Mouse (Mus musculus) embryonic facial prominence, embryonic 14.5 days (tissue): Measurements from ENCODE around the gene Eya4. TPM values are rescaled to one million over a fixed set of nuclear protein-coding genes. Genes with fewer than 3 reads are reported as not detected.

Experiments
- ATAC-seq: fragments of 200-750 bp; cut with Nextera tagmentation; 2 replicates; pipeline ENCODE4 v1.8.0; 2017; ENCODE audit warnings: low read depth, moderate number of reproducible peaks, moderate TSS enrichment
- DNase-seq: peaks from one replicate; pipeline ENCODE4 v3.0.0-alpha.2; 2015; ENCODE audit warnings: low spot score
- H3K27ac ChIP-seq: fragments of 300-500 bp; sonication (generic); replicated peaks from 2 replicates; pipeline ENCODE4 v1.5.1; 2014; ENCODE audit warnings: low read depth, mild to moderate bottlenecking, low read length, moderate library complexity
- H3K27me3 ChIP-seq: fragments of 300-500 bp; sonication (generic); replicated peaks from 2 replicates; pipeline ENCODE4 v1.6.1; 2014; ENCODE audit warnings: low read length; ENCODE audit not compliant: control insufficient read depth, insufficient read depth
- H3K36me3 ChIP-seq: fragments of 300-500 bp; sonication (generic); 2 replicates; pipeline ENCODE4 v1.6.1; 2014; ENCODE audit warnings: low read length, mixed read lengths; ENCODE audit not compliant: control insufficient read depth, insufficient read depth
- H3K4me1 ChIP-seq: fragments of 300-500 bp; sonication (generic); 2 replicates; pipeline ENCODE4 v1.6.1; 2014; ENCODE audit warnings: antibody characterized with exemption, low read length; ENCODE audit not compliant: control insufficient read depth, insufficient read depth
- H3K4me2 ChIP-seq: fragments of 300-500 bp; sonication (generic); 2 replicates; pipeline ENCODE4 v1.6.1; 2014; ENCODE audit warnings: low read depth, mild to moderate bottlenecking, low read length, moderate library complexity, mixed read lengths
- H3K4me3 ChIP-seq: fragments of 300-500 bp; sonication (generic); 2 replicates; pipeline ENCODE4 v1.5.1; 2014; ENCODE audit warnings: low read depth, mild to moderate bottlenecking, low read length
- H3K9ac ChIP-seq: fragments of 300-500 bp; sonication (generic); 2 replicates; pipeline ENCODE4 v1.6.1; 2014; ENCODE audit warnings: low read depth, mild to moderate bottlenecking, low read length, moderate library complexity, mixed read lengths
- H3K9me3 ChIP-seq: fragments of 300-500 bp; sonication (generic); 2 replicates; pipeline ENCODE4 v1.6.1; 2016; ENCODE audit warnings: low read length; ENCODE audit not compliant: control insufficient read depth
- WGBS: fragments of 180-500 bp; shearing (Covaris S2); extraction: QIAGEN DNeasy Blood & Tissue Kit; methylation state at CpG from one replicate; pipeline ENCODE4 v1.1.7; 2014; 5-methylcytosine and 5-hydroxymethylcytosine counted together
- polyA plus RNA-seq: library from polyadenylated mRNA; unstranded; fragments of >200 nt; fragmentation: Nextera tagmentation; extraction: Ambion mirVana; gene quantifications from 2 replicates; pipeline ENCODE4 v1.2.1, GENCODE M21; 2014

Gene Eya4
- polyA plus RNA-seq, 1 experiment from 2014 or later: 12.0 TPM

DNA sequence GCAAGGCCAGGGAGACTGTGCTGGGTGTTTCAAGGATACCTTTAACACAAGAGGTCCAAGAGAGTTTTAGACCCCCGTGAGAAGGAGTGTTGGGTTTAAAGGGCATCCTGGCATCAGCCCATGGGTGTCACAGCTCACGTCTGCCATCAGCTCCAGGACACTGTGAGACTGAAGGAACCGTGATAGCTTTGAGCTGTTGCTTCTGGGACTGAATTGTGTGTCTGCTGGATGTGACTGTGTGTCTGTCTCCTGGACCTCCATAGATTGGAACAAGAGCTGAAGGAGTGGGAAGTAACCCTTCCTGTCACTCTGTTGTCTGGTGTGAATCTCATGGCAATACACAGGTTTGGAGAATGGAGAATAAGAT, 289.9 kb downstream of the Eya4 start:
- Histone ChIP-seq H3K9ac (no peak overlapping the region), H3K4me1 (peaks cover 5% of the 10 kb centered on the region), H3K9me3 (no peaks in the 10 kb centered on the region), H3K4me3 (no peak overlapping the region), H3K4me2 (no peak overlapping the region), H3K27ac (peak overlapping the region; percentile 2; the same call in 1 of the 2 replicates), H3K36me3 (no peaks in the 10 kb centered on the region), H3K27me3 (no peaks in the 10 kb centered on the region)
- DNase-seq (no peak), ATAC-seq (no peak)
- 49% methylated on average over 3 of the region's 3 CpGs for WGBS

DNA sequence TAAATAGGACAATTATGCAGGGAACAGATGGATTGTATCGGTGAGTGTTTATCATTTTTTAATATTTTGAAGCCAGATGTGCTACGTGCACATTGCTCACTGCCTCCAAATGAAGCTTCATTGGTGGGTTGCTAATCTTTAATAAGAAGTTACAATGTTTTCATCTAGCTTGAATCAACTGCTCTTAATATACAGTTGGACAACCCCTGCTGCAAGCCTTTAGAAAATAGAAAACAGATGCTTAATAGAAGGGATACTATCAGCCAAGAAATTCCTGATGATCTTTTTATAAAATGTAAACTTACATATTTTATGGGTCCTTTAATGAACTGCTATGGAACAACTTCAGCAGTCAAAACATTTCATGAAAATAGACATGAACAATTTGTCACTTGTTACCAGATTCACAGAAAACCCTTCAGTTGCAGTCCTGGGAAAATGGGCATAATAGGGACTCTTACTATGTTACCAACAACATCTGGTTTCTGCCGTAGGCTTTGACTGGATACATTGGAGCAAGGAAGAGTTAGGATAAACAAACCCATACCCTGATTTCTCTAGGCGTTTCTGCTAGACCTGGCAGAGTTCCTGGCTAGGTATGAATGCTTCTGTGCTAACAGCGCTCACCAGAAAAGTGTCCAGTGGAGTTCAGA, 290.4 kb downstream of the Eya4 start:
- Histone ChIP-seq H3K27me3 (no peaks in the 10 kb centered on the region), H3K4me2 (no peak overlapping the region), H3K27ac (peak overlapping the region; percentile 2; the same call in 1 of the 2 replicates), H3K9ac (no peak overlapping the region), H3K4me3 (no peak overlapping the region), H3K9me3 (no peaks in the 10 kb centered on the region), H3K4me1 (peaks cover 5% of the 10 kb centered on the region), H3K36me3 (no peaks in the 10 kb centered on the region)
- WGBS: 40% methylated on average over 5 of the region's 5 CpGs
- ATAC-seq: no peak
- peak; percentile 75 for DNase-seq

- WGBS: 70% methylated on average over 8 of the region's 8 CpGs
- ATAC-seq (no peak), DNase-seq (no peak)
- Histone ChIP-seq H3K9me3 (no peaks in the 10 kb centered on the region), H3K27me3 (no peaks in the 10 kb centered on the region), H3K4me2 (no peak overlapping the region), H3K4me1 (no peaks in the 10 kb centered on the region), H3K27ac (no peak overlapping the region), H3K4me3 (no peak overlapping the region), H3K9ac (no peak overlapping the region), H3K36me3 (no peaks in the 10 kb centered on the region)
Measured at GRCm38 (mm10) chr10:23053379-23053915, 297.1 kb downstream of the Eya4 start.
